Mouse (Mus musculus): ENCODE data around the gene Thtpa.

Gene Thtpa

GRCm38 (mm10) chr14:55078366-55078989 is 16.1 kb upstream of the Thtpa start:
- DNase-seq, result no peak

GRCm38 (mm10) chr14:55079214-55079970 is 15.2 kb upstream of the Thtpa start:
- DNase-seq, result peak; percentile 77

- DNase-seq, result no peak
Observed at GRCm38 (mm10) chr14:55081105-55081504, 13.5 kb upstream of the Thtpa start.

- DNase-seq, result no peak
Observed at GRCm38 (mm10) chr14:55083481-55083880, 11.1 kb upstream of the Thtpa start.

GRCm38 (mm10) chr14:55085324-55086008 is 9.1 kb upstream of the Thtpa start:
- peak; percentile 44 for DNase-seq

GRCm38 (mm10) chr14:55086009-55086514 is 8.5 kb upstream of the Thtpa start:
- DNase-seq, result no peak

GRCm38 (mm10) chr14:55089199-55089947 is 5.2 kb upstream of the Thtpa start:
- DNase-seq, result peak; percentile 69

GRCm38 (mm10) chr14:55091209-55091865 is 3.2 kb upstream of the Thtpa start:
- peak; percentile 68 for DNase-seq

- peak; percentile 97 for DNase-seq
Observed at GRCm38 (mm10) chr14:55092011-55092577, 2.5 kb upstream of the Thtpa start, which contains the start of gene Zfhx2. Gene Zfhx2 (minus strand): TSS chr14:55092324.

- DNase-seq, result no peak
Observed at GRCm38 (mm10) chr14:55093927-55094326, 657 bp upstream of the Thtpa start.

GRCm38 (mm10) chr14:55095263-55095662 is 679 bp downstream of the Thtpa start:
- DNase-seq, result no peak

- DNase-seq, result no peak
Observed at GRCm38 (mm10) chr14:55095671-55096070, 1.1 kb downstream of the Thtpa start.

GRCm38 (mm10) chr14:55096573-55097087 is 2.0 kb downstream of the Thtpa start:
- DNase-seq, result peak; percentile 43

- no peak for DNase-seq
Observed at GRCm38 (mm10) chr14:55097646-55098045, 3.1 kb downstream of the Thtpa start.

GRCm38 (mm10) chr14:55098067-55098466 is 3.5 kb downstream of the Thtpa start:
- peak; percentile 48 for DNase-seq

- DNase-seq, result peak; percentile 73
Observed at GRCm38 (mm10) chr14:55101592-55101991, 7.0 kb downstream of the Thtpa start.

GRCm38 (mm10) chr14:55102253-55102785 is 7.7 kb downstream of the Thtpa start:
- peak; percentile 69 for DNase-seq

- DNase-seq, result no peak
Observed at GRCm38 (mm10) chr14:55104365-55104764, 9.8 kb downstream of the Thtpa start.

- no peak for DNase-seq
Observed at GRCm38 (mm10) chr14:55105386-55105785, 10.8 kb downstream of the Thtpa start.

- DNase-seq, result peak; percentile 88
Observed at GRCm38 (mm10) chr14:55105836-55106809, 11.5 kb downstream of the Thtpa start, which contains the start of gene Ap1g2. Gene Ap1g2 (minus strand): TSS chr14:55106593.
